Mouse (Mus musculus) liver, postnatal 0 days (tissue): ENCODE data around the gene Abcg5.

Source experiments
- CTCF ChIP-seq: sonication (generic); IDR thresholded peaks from 2 replicates; pipeline ENCODE4 v1.5.1; 2016; ENCODE audit warnings: antibody characterized with exemption, low read depth
- EP300 ChIP-seq: IDR thresholded peaks from 2 replicates; pipeline ENCODE4 v1.6.1; 2016; ENCODE audit warnings: antibody characterized with exemption, low read depth, mild to moderate bottlenecking

GRCm38 (mm10) chr17:84637971-84638370, 44.8 kb downstream of the Abcg5 start:
- TF ChIP-seq CTCF (no peak), EP300 (no peak)
